ENCODE assay signal across 8 mouse cellular contexts in genomic region chr3:90586906-90587305, GRCm38 (mm10). TPM values are rescaled to one million over a fixed set of nuclear protein-coding genes. Genes with fewer than 3 reads are reported as not detected.
DNase-seq lines count a peak whose midpoint lies in the region; ATAC-seq and TF ChIP-seq lines count a peak whose summit lies in the region.

No protein-coding gene starts in this region.

- H3K36me3 ChIP-seq in liver, embryonic 12.5 days: no peaks in the 10 kb centered on the region
- no peaks in the 10 kb centered on the region for H3K36me3 ChIP-seq in intestine, embryonic 16.5 days (ENCODE audit: control insufficient read depth, insufficient read depth, low read length)
- H3K36me3 ChIP-seq in stomach, postnatal 0 days (ENCODE audit: control insufficient read depth, insufficient read depth, low read length): no peaks in the 10 kb centered on the region
- H3K36me3 ChIP-seq in midbrain, embryonic 13.5 days: no peaks in the 10 kb centered on the region

- H3K27ac ChIP-seq in liver, embryonic 12.5 days: no peak overlapping the region
- peak overlapping the region; percentile 99 for H3K27ac ChIP-seq in embryonic fibroblast, embryonic 13.5 days (ENCODE audit: insufficient read depth, low read length)
- peak overlapping the region; percentile 88 for H3K27ac ChIP-seq in intestine, embryonic 16.5 days (ENCODE audit: low read length)
- peak overlapping the region; percentile 97 for H3K27ac ChIP-seq in stomach, postnatal 0 days (replicated peaks)
- no peak overlapping the region for H3K27ac ChIP-seq in midbrain, embryonic 13.5 days

- no peak for TF ChIP-seq POLR2A in embryonic fibroblast, embryonic 13.5 days (IDR thresholded peaks at IDR 0.05; ENCODE audit: low read depth, low read length)

- no peak for TF ChIP-seq EP300 in stomach, postnatal 0 days (optimal IDR thresholded peaks at IDR 0.05)

- no peak overlapping the region for H3K4me3 ChIP-seq in liver, embryonic 12.5 days
- no peak overlapping the region for H3K4me3 ChIP-seq in embryonic fibroblast, embryonic 13.5 days (ENCODE audit: insufficient read depth, low read length)
- H3K4me3 ChIP-seq in intestine, embryonic 16.5 days (ENCODE audit: low read length): no peak overlapping the region
- H3K4me3 ChIP-seq in stomach, postnatal 0 days (ENCODE audit: low read depth, low read length): no peak overlapping the region
- no peak overlapping the region for H3K4me3 ChIP-seq in midbrain, embryonic 13.5 days (replicated peaks)

- DNase-seq in liver: peak; percentile 43
- DNase-seq in lung, postnatal 10 days: peak; percentile 78
- peak; percentile 94 for DNase-seq in stomach, postnatal 0 days (ENCODE audit: low spot score)
- DNase-seq in right cerebral cortex, postnatal 14 days: no peak

- H3K9me3 ChIP-seq in liver, embryonic 12.5 days (replicated peaks): no peaks in the 10 kb centered on the region
- no peaks in the 10 kb centered on the region for H3K9me3 ChIP-seq in intestine, embryonic 16.5 days (ENCODE audit: control insufficient read depth, low read length)
- no peaks in the 10 kb centered on the region for H3K9me3 ChIP-seq in stomach, postnatal 0 days (ENCODE audit: control insufficient read depth, low read length)
- H3K9me3 ChIP-seq in midbrain, embryonic 13.5 days: no peaks in the 10 kb centered on the region

- H3K9ac ChIP-seq in liver, embryonic 12.5 days: no peak overlapping the region
- no peak overlapping the region for H3K9ac ChIP-seq in intestine, embryonic 16.5 days (ENCODE audit: low read depth, low read length)
- H3K9ac ChIP-seq in stomach, postnatal 0 days (ENCODE audit: low read length): no peak overlapping the region
- H3K9ac ChIP-seq in midbrain, embryonic 13.5 days (replicated peaks): no peak overlapping the region

- H3K4me2 ChIP-seq in liver, embryonic 12.5 days: no peak overlapping the region
- H3K4me2 ChIP-seq in intestine, embryonic 16.5 days (ENCODE audit: low read depth, low read length): no peak overlapping the region
- H3K4me2 ChIP-seq in stomach, postnatal 0 days (replicated peaks; ENCODE audit: low read depth): no peak overlapping the region
- H3K4me2 ChIP-seq in midbrain, embryonic 13.5 days (replicated peaks): no peak overlapping the region

- 29% methylated on average over 10 of the region's 10 CpGs for WGBS in liver, embryonic 12.5 days (ENCODE audit: insufficient replicate concordance)
- WGBS in intestine, embryonic 16.5 days: 36% methylated on average over 10 of the region's 10 CpGs
- 33% methylated on average over 10 of the region's 10 CpGs for WGBS in stomach, postnatal 0 days
- 74% methylated on average over 10 of the region's 10 CpGs for WGBS in midbrain, embryonic 13.5 days

- ATAC-seq in liver, embryonic 12.5 days: no peak
- peak; percentile 90 for ATAC-seq in intestine, embryonic 16.5 days
- ATAC-seq in stomach, postnatal 0 days (ENCODE audit: low FRiP score, low TSS enrichment): peak; percentile 87
- ATAC-seq in midbrain, embryonic 13.5 days: no peak

- no peaks in the 10 kb centered on the region; the same call in 1 of the 2 replicates for H3K4me1 ChIP-seq in liver, embryonic 12.5 days
- H3K4me1 ChIP-seq in embryonic fibroblast, embryonic 13.5 days (ENCODE audit: control insufficient read depth, insufficient read depth, low read length): peaks cover 24% of the 10 kb centered on the region
- peaks cover 41% of the 10 kb centered on the region for H3K4me1 ChIP-seq in intestine, embryonic 16.5 days (ENCODE audit: control insufficient read depth, insufficient read depth, low read length)
- peaks cover 5% of the 10 kb centered on the region for H3K4me1 ChIP-seq in stomach, postnatal 0 days (replicated peaks; ENCODE audit: control insufficient read depth, insufficient read depth)
- no peaks in the 10 kb centered on the region; the same call in 1 of the 2 replicates for H3K4me1 ChIP-seq in midbrain, embryonic 13.5 days (replicated peaks)

- peak; percentile 18; the same call in 1 of the 2 replicates for TF ChIP-seq CTCF in embryonic fibroblast, embryonic 13.5 days (IDR thresholded peaks at IDR 0.05; ENCODE audit: borderline replicate concordance, insufficient read depth, low read length)
- TF ChIP-seq CTCF in stomach, postnatal 0 days (IDR thresholded peaks at IDR 0.05; ENCODE audit: low read depth): peak; percentile 26; the same call in 1 of the 2 replicates

- H3K27me3 ChIP-seq in liver, embryonic 12.5 days (replicated peaks): no peaks in the 10 kb centered on the region
- no peaks in the 10 kb centered on the region for H3K27me3 ChIP-seq in intestine, embryonic 16.5 days (replicated peaks; ENCODE audit: control insufficient read depth, insufficient read depth, low read length)
- no peaks in the 10 kb centered on the region for H3K27me3 ChIP-seq in stomach, postnatal 0 days (ENCODE audit: control insufficient read depth, insufficient read depth, low read length)
- no peaks in the 10 kb centered on the region for H3K27me3 ChIP-seq in midbrain, embryonic 13.5 days

RNA-seq across cellular contexts. Expression of gene S100a2, which starts 3.1 kb away (rescaled TPM):
- polyA plus RNA-seq in liver, embryonic 12.5 days (2016; fragmentation: Nextera tagmentation; extraction: Ambion mirVana): not detected in 2 replicates
- not detected in 2 replicates for polyA plus RNA-seq in embryonic fibroblast, embryonic 13.5 days (2011; ENCODE audit: insufficient read length, low read depth, missing spikeins)
- not detected in 2 replicates for polyA plus RNA-seq in intestine, embryonic 16.5 days (2015; fragmentation: Nextera tagmentation; extraction: Ambion mirVana)
- 0.65 and 1.2 TPM in 2 replicates for polyA plus RNA-seq in stomach, postnatal 0 days (2015; fragmentation: Nextera tagmentation; extraction: Ambion mirVana)
- not detected in 2 replicates for polyA plus RNA-seq in midbrain, embryonic 13.5 days (2015; fragmentation: Nextera tagmentation; extraction: Ambion mirVana)

RNA-seq across cellular contexts. Expression of gene Gm42674, which starts 14.8 kb away (rescaled TPM):
- not detected in 2 replicates for polyA plus RNA-seq in liver, embryonic 12.5 days (2016; fragmentation: Nextera tagmentation; extraction: Ambion mirVana)
- polyA plus RNA-seq in embryonic fibroblast, embryonic 13.5 days (2011; ENCODE audit: insufficient read length, low read depth, missing spikeins): 3.5 TPM in 1 of 2 replicates, not detected in the other
- polyA plus RNA-seq in intestine, embryonic 16.5 days (2015; fragmentation: Nextera tagmentation; extraction: Ambion mirVana): not detected in 2 replicates
- polyA plus RNA-seq in stomach, postnatal 0 days (2015; fragmentation: Nextera tagmentation; extraction: Ambion mirVana): not detected in 2 replicates
- polyA plus RNA-seq in midbrain, embryonic 13.5 days (2015; fragmentation: Nextera tagmentation; extraction: Ambion mirVana): not detected in 2 replicates

RNA-seq across cellular contexts. Expression of gene S100a4, which starts 16.7 kb away (rescaled TPM):
- polyA plus RNA-seq in liver, embryonic 12.5 days (2016; fragmentation: Nextera tagmentation; extraction: Ambion mirVana): 0.55 and 0.69 TPM in 2 replicates
- 454 and 1,115 TPM in 2 replicates for polyA plus RNA-seq in embryonic fibroblast, embryonic 13.5 days (2011; ENCODE audit: insufficient read length, low read depth, missing spikeins)
- polyA plus RNA-seq in intestine, embryonic 16.5 days (2015; fragmentation: Nextera tagmentation; extraction: Ambion mirVana): 3.6 and 4.0 TPM in 2 replicates
- 12.1 and 17.4 TPM in 2 replicates for polyA plus RNA-seq in stomach, postnatal 0 days (2015; fragmentation: Nextera tagmentation; extraction: Ambion mirVana)
- polyA plus RNA-seq in midbrain, embryonic 13.5 days (2015; fragmentation: Nextera tagmentation; extraction: Ambion mirVana): 0.83 and 1.1 TPM in 2 replicates

RNA-seq across cellular contexts. Expression of gene S100a5, which starts 21.4 kb away (rescaled TPM):
- polyA plus RNA-seq in liver, embryonic 12.5 days (2016; fragmentation: Nextera tagmentation; extraction: Ambion mirVana): not detected in 2 replicates
- polyA plus RNA-seq in embryonic fibroblast, embryonic 13.5 days (2011; ENCODE audit: insufficient read length, low read depth, missing spikeins): not detected in 2 replicates
- polyA plus RNA-seq in intestine, embryonic 16.5 days (2015; fragmentation: Nextera tagmentation; extraction: Ambion mirVana): 13.2 and 16.0 TPM in 2 replicates
- 9.6 and 10.5 TPM in 2 replicates for polyA plus RNA-seq in stomach, postnatal 0 days (2015; fragmentation: Nextera tagmentation; extraction: Ambion mirVana)
- not detected in 2 replicates for polyA plus RNA-seq in midbrain, embryonic 13.5 days (2015; fragmentation: Nextera tagmentation; extraction: Ambion mirVana)

RNA-seq across cellular contexts. Expression of gene S100a6, which starts 25.8 kb away (rescaled TPM):
- polyA plus RNA-seq in liver, embryonic 12.5 days (2016; fragmentation: Nextera tagmentation; extraction: Ambion mirVana): 5.7 and 6.8 TPM in 2 replicates
- polyA plus RNA-seq in embryonic fibroblast, embryonic 13.5 days (2011; ENCODE audit: insufficient read length, low read depth, missing spikeins): 3,458 and 7,173 TPM in 2 replicates
- 376 and 422 TPM in 2 replicates for polyA plus RNA-seq in intestine, embryonic 16.5 days (2015; fragmentation: Nextera tagmentation; extraction: Ambion mirVana)
- polyA plus RNA-seq in stomach, postnatal 0 days (2015; fragmentation: Nextera tagmentation; extraction: Ambion mirVana): 3,650 and 3,685 TPM in 2 replicates
- polyA plus RNA-seq in midbrain, embryonic 13.5 days (2015; fragmentation: Nextera tagmentation; extraction: Ambion mirVana): 19.7 and 25.0 TPM in 2 replicates

Comparison
In these comparisons a context has a peak if more than half of its experiments do, and no peak if none do; other contexts are left out.
1. ATAC-seq: peak in intestine, embryonic 16.5 days (single experiment) and stomach, postnatal 0 days (single experiment); none in liver, embryonic 12.5 days (single experiment) and midbrain, embryonic 13.5 days (single experiment).
2. H3K27ac ChIP-seq: peak in embryonic fibroblast, embryonic 13.5 days (single experiment), intestine, embryonic 16.5 days (single experiment) and stomach, postnatal 0 days (single experiment); none in liver, embryonic 12.5 days (single experiment) and midbrain, embryonic 13.5 days (single experiment).
3. RNA of gene S100a4, which starts 16.7 kb away (polyA plus RNA-seq): 454 to 1,115 TPM in embryonic fibroblast, embryonic 13.5 days; 12.1 to 17.4 TPM in stomach, postnatal 0 days, 3.6 to 4.0 TPM in intestine, embryonic 16.5 days, 0.83 to 1.1 TPM in midbrain, embryonic 13.5 days and 0.55 to 0.69 TPM in liver, embryonic 12.5 days; every median in the first group is over 10 times any median in the second.